Mouse (Mus musculus): ENCODE measurements around the gene F2rl1.
"Not testable (repeated sequence)": the region's sequence is repeated elsewhere in the genome, so short reads cannot be mapped to it uniquely, and the experiment has no call there.

F2rl1 gene

DNA sequence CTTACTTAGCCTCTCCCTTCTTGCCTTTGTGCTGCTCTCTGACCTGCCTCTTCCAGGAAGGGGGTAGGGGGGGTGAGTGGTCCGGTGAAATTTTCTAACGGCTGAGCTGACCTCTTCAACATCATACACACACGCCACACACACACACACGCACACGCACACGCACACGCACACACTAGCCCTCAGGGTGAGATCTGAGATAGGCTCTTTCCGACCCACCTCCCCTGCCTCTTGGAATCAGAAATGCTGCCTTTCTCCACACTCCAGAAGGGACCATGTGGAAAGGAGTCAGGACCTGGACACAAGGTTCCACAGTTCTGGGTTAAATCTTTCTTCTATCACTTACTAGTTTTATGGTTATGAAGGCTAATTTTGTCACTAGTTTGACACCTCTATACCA is 8.6 kb upstream of the F2rl1 start:
- DNase-seq (ENCODE audit: low read depth, low spot score), result no peak

DNA sequence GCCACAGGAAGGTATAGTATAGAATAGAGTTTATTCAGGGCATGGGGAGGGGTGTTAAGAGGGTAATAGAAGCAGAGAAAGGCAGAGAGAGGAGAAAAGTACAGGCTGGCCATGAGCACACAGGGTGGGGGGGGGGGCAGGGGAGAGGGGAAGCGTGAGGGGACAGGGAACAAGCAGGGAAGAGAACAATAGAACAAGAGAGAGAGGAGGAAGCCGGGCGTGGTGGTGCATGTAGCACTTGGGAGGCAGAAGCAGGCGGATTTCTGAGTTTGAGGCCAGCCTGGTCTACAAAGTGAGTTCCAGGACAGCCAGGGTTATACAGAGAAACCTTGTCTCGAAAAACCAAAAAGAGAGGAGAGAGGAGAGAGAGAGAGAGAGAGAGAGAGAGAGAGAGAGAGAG is 8.1 kb upstream of the F2rl1 start:
- DNase-seq (ENCODE audit: low read depth, low spot score), result not testable (repeated sequence)

GRCm38 (mm10) chr13:95531273-95532045 is 6.4 kb upstream of the F2rl1 start:
- no peak for DNase-seq (ENCODE audit: low read depth, low spot score)

DNA sequence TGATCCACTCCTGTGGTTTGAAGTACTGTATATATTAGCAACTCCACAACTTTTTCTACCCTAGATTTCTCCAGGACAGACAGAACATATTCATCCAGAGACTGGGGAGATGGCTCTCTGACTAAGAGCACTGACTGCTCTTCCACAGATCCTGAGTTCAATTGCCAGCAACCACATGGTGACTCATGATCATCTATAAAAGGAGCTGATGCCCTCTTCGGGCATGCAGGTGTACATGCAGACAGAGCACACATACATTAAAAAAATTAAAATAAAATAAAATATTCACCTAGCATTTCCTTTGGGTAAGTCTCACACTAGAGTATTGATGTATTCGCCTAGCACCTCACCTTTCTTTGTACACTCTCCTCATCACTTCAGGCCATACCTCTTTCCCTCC is 4.2 kb upstream of the F2rl1 start:
- no peak for DNase-seq (ENCODE audit: low read depth, low spot score)

GRCm38 (mm10) chr13:95524424-95524673 is 678 bp downstream of the F2rl1 start:
- peak; percentile 53 for DNase-seq (ENCODE audit: low read depth, low spot score)

GRCm38 (mm10) chr13:95523659-95524423 is 1.2 kb downstream of the F2rl1 start:
- peak; percentile 54 for DNase-seq (ENCODE audit: low read depth, low spot score)

- DNase-seq (ENCODE audit: low read depth, low spot score), result no peak
Measured at GRCm38 (mm10) chr13:95522176-95522575, 2.9 kb downstream of the F2rl1 start.

GRCm38 (mm10) chr13:95521029-95521428 is 4.0 kb downstream of the F2rl1 start:
- peak; percentile 66 for DNase-seq (ENCODE audit: low read depth, low spot score)

- DNase-seq (ENCODE audit: low read depth, low spot score), result no peak
Measured at GRCm38 (mm10) chr13:95514756-95515155, 10.3 kb downstream of the F2rl1 start.

- no peak for DNase-seq (ENCODE audit: low read depth, low spot score)
Measured at GRCm38 (mm10) chr13:95510054-95510453, 15.0 kb downstream of the F2rl1 start.

DNA sequence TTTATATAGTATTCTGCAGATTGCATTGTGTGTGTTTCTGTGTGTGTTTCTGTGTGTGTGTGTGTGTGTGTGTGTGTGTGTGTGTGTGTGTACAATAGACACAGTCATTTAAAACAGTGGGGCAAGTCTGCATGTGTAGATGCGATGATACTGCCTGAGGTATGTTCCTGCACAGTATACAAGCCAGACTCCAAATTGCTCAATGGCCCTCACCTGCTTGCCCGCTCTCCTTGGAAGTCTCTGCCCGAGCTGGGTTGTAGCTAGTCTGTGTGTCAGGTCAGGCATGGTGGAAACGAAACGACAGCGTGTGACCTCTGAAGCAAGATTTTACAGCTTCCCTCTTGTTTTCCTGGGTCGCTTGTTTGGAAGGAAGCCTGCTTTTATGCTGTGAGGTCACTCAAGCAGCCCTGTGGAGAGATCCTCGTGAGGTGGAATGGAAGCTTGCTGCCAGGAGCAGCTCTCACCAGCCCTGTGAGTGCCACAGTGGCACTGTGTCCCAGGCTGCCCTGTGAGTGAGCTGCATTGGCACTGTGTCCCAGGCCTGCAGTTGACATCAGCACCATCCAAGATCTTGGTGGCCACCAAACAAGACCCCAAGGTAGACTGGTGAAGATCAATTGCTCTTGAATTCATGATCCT is 21.6 kb downstream of the F2rl1 start:
- DNase-seq (ENCODE audit: low read depth, low spot score), result no peak

GRCm38 (mm10) chr13:95496601-95497000 is 28.4 kb downstream of the F2rl1 start:
- no peak for DNase-seq (ENCODE audit: low read depth, low spot score)

DNA sequence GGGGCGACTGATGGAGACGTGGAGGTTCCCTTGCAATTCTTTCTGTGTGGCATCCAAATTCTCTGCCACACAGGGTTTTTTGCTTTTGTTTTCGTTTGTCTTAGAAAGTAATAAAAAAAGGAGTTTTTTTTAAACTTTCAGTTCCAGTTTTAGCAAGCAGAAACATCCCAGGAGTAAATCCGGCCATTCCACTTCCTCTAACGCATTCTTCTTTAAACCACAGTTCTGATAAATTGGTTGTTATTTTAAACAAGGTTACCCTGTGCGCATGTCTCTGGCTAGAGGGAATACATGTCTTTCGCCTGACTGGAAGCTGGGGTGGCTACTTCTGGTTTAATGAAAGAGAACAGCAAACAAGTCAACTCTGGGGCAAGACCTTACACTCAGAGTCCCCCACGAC is 30.2 kb downstream of the F2rl1 start:
- DNase-seq (ENCODE audit: low read depth, low spot score), result no peak

DNA sequence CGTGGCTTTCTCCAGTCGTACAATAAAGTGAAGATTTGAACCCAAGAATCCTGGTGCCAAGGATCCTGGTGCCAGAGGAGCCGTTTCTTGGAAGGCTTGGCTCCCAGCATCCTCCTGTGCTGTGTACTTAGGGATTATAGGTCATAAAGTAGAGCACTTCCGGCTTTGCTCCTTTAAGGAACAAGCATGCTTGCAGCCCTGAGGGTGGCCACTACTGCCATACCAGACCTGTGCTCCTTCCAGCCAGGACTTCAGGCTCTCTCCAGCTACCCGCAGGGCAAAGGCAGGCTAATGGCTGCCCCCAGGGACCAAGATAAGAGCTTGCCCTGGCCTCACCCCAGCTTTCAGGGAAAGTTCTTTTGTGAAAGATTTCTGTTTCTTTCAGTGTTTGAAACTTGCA is 31.7 kb downstream of the F2rl1 start:
- DNase-seq (ENCODE audit: low read depth, low spot score), result no peak

- no peak for DNase-seq (ENCODE audit: low read depth, low spot score)
Measured at GRCm38 (mm10) chr13:95491327-95491726, 33.7 kb downstream of the F2rl1 start.

GRCm38 (mm10) chr13:95484664-95485063 is 40.4 kb downstream of the F2rl1 start:
- no peak for DNase-seq (ENCODE audit: low read depth, low spot score)

- peak; percentile 58 for DNase-seq (ENCODE audit: low read depth, low spot score)
Measured at GRCm38 (mm10) chr13:95481428-95481827, 43.6 kb downstream of the F2rl1 start.

GRCm38 (mm10) chr13:95478671-95479413 is 46.2 kb downstream of the F2rl1 start, which contains the start of gene S100z:
Gene S100z, minus strand, starts transcription at chr13:95478721.
- no peak for DNase-seq (ENCODE audit: low read depth, low spot score)

DNA sequence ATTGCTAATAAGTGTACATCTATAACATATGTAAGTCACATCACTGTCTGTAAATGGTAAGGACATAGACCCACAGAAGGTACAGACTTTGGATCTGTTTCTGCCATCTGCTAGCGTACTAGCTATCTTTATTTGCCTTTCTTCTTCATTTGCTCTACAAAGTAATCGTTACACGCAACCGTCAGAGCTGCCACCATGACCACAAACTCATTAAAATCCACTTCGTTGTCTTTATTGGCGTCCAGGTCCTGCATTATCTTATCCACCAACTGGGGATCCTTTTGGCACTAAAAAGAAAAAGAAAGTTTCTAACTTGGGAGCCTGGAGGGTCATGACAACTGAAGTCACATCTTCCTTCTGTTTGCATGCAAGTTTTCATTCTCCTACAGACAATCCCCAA is 47.9 kb downstream of the F2rl1 start:
- DNase-seq (ENCODE audit: low read depth, low spot score), result no peak

GRCm38 (mm10) chr13:95475124-95475523 is 49.9 kb downstream of the F2rl1 start:
- no peak for DNase-seq (ENCODE audit: low read depth, low spot score)

DNA sequence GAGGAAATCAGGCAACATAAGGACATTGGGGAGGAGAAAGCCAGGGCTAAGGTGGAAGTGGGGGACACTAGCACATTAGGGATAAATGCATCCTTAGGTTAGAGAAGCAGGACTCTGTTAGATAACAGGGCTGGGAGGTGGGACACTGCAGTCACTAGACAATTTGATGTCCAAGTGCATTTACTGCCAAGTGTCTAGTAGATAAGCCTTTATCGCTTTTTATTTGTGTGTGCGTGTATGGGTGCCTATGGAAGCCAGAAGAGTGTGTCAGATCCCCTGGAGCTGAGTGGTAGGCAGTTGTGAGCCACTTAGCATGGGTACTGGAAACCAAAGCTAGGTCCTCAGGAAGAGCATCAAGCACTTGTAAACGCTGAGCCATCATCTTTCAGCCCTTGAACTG is 50.7 kb downstream of the F2rl1 start:
- DNase-seq (ENCODE audit: low read depth, low spot score), result no peak

DNA sequence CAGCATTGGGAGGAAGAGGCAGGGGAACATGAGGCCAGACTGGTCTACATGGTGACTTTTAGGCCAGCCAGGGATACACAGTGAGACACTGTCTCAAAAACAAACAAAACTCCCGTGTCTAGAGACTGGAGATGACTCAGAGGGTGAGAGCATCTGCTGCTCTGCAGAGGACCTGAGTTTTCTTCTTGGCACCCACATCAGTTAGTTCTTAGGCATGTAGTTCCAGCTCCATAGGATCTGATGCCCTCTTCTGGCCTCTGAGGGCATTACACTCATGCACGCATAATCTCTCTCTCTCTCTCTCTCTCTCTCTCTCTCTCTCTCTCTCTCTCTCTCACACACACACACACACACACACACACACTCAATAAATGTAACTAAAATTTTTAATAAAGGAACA is 54.1 kb downstream of the F2rl1 start:
- DNase-seq (ENCODE audit: low read depth, low spot score), result peak; percentile 32

All from CD4-positive helper T cell, adult 2 months (primary cell).